Mouse (Mus musculus): ENCODE measurements around the gene Sccpdh. TPM values are rescaled to one million over a fixed set of nuclear protein-coding genes. Genes with fewer than 3 reads are reported as not detected.
"Not testable (repeated sequence)": the region's sequence is repeated elsewhere in the genome, so short reads cannot be mapped to it uniquely, and the experiment has no call there.

Gene Sccpdh
- polyA plus RNA-seq, 1 experiment = 0.57 TPM

DNA sequence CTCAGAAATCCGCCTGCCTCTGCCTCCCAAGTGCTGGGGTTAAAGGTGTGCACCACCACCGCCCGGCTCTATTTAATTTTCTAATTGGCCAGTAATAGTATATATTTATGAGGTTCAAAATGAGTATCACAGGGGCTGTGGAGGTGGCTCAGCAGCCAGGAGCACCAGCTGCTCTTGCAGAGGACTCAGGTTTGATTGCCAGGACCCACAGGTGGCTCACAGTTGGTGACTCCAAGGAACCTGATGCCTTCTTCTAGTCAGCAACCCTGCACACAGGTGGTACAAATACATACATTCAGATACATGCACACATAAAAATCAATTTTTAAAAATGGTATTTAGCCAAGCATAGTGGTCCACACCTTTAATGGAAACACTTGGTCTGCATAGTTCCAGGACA lies 20.0 kb downstream of the Sccpdh start:
- H3K36me3 ChIP-seq (replicated peaks; ENCODE audit: low read length) = no peaks in the 10 kb centered on the region

DNA sequence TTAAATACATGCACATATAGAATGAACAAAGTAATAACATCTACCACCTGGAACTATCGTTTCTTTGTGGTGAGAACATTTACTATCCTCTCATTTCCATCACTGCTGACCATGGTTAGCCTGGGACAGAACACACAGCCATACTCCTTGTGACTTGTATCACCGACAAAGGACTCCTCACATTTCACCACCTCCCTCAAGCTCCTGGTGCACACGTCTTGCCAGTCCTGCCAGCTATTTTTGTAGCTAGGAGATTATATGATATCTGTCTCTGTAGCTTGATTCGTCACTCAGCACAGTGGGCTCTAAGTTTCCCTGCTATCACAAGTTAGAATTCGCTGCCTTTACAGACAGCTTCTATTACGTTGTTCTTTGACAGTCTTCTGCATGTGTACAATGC lies 20.4 kb downstream of the Sccpdh start:
- TF ChIP-seq FLI1 (IDR thresholded peaks at IDR 0.05; ENCODE audit: low read length) = no peak
- TF ChIP-seq GATA1 (IDR thresholded peaks at IDR 0.05; ENCODE audit: borderline replicate concordance, low read length) = no peak
- Histone ChIP-seq H3K4me1 (peaks cover 4% of the 10 kb centered on the region; the same call in 1 of the 2 replicates), H3K9me3 (no peaks in the 10 kb centered on the region), H3K36me3 (replicated peaks; ENCODE audit: low read length) (no peaks in the 10 kb centered on the region), H3K4me3 (replicated peaks) (no peak overlapping the region), H3K27me3 (replicated peaks) (no peaks in the 10 kb centered on the region)

More for the DNA sequence above, 20.0 kb downstream of the Sccpdh start:
- no peak for TF ChIP-seq FLI1 (IDR thresholded peaks at IDR 0.05; ENCODE audit: low read length)
- no peak for TF ChIP-seq GATA1 (IDR thresholded peaks at IDR 0.05; ENCODE audit: borderline replicate concordance, low read length)
- Histone ChIP-seq H3K27me3 (replicated peaks) (no peaks in the 10 kb centered on the region), H3K4me1 (peaks cover 4% of the 10 kb centered on the region; the same call in 1 of the 2 replicates), H3K9me3 (no peaks in the 10 kb centered on the region), H3K4me3 (replicated peaks) (no peak overlapping the region)

DNA sequence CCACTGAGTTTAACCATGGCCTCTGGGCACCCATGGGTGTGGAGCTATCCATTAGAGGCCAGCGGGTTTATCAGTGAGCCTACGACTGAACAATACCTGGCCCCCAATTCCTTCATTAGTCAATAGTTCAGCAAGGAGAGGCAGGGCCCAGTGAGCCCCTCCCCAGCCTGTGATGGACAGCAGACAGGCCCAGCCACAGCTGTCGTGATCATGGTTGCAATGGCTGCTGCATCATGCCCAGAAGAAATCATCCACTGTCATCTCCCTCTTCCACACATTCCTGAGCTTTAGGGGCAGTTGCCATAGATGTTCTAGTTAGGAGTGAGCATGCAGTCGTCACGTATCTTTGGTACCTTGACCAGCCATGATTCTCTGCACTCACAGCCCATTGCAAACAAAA lies 20.9 kb downstream of the Sccpdh start:
- Histone ChIP-seq H3K9me3 (no peaks in the 10 kb centered on the region; the same call in 1 of the 2 replicates), H3K4me3 (replicated peaks) (no peak overlapping the region), H3K4me1 (peaks cover 4% of the 10 kb centered on the region; the same call in 1 of the 2 replicates), H3K27me3 (replicated peaks) (no peaks in the 10 kb centered on the region), H3K36me3 (replicated peaks; ENCODE audit: low read length) (no peaks in the 10 kb centered on the region)
- TF ChIP-seq GATA1 (IDR thresholded peaks at IDR 0.05; ENCODE audit: borderline replicate concordance, low read length) = no peak
- no peak for TF ChIP-seq FLI1 (IDR thresholded peaks at IDR 0.05; ENCODE audit: low read length)

DNA sequence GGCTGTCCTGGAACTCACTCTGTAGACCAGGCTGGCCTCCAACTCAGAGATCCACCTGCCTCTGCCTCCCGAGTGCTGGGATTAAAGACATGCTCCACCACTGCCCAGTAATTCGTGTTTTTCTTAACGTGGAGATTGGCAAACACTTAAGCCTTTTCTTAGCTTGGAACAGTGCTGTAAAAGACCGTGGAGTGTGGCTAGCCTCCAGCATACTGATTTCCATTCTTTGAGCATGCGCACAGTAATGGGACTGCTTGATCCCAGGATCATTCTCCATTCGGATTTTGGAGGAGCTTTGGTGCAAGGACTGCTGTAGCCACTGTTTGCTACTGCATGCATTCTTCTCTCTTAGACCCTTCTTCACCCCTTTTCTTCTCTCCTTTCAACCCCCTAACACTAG lies 21.5 kb downstream of the Sccpdh start:
- H3K4me1 ChIP-seq = peaks cover 4% of the 10 kb centered on the region; the same call in 1 of the 2 replicates
- TF ChIP-seq FLI1 (IDR thresholded peaks at IDR 0.05; ENCODE audit: low read length) (no peak), GATA1 (IDR thresholded peaks at IDR 0.05; ENCODE audit: borderline replicate concordance, low read length) (no peak)
- no peaks in the 10 kb centered on the region for H3K36me3 ChIP-seq (replicated peaks; ENCODE audit: low read length)
- H3K9me3 ChIP-seq = peaks cover 3% of the 10 kb centered on the region; the same call in 1 of the 2 replicates
- H3K27me3 ChIP-seq (replicated peaks) = no peaks in the 10 kb centered on the region
- H3K4me3 ChIP-seq (replicated peaks) = no peak overlapping the region

DNA sequence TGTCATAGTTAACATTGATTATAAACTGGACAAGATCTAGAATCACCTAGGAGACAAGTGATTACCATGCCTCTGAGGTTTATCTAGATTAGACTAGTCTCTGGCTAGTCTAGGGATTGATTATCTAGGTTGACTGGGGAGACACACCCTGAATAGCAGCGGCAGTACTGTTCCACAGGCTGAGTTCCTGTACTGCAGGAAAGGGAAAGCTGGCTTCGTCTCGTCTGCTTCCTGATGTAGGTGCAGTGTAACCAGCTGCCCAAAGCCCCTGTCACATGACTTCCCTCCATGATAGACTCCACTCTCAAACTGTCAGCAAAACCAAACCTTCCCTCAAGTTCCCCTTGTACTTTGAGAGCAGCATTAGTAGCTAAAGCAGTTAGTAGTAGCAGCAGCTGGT lies 36.1 kb downstream of the Sccpdh start:
- H3K27me3 ChIP-seq (replicated peaks) = peaks cover 33% of the 10 kb centered on the region
- no peaks in the 10 kb centered on the region for H3K9me3 ChIP-seq
- peaks cover 14% of the 10 kb centered on the region for H3K4me1 ChIP-seq
- H3K36me3 ChIP-seq (replicated peaks; ENCODE audit: low read length) = no peaks in the 10 kb centered on the region
- TF ChIP-seq GATA1 (IDR thresholded peaks at IDR 0.05; ENCODE audit: borderline replicate concordance, low read length) = no peak
- peak overlapping the region; percentile 72 for H3K4me3 ChIP-seq (replicated peaks)

DNA sequence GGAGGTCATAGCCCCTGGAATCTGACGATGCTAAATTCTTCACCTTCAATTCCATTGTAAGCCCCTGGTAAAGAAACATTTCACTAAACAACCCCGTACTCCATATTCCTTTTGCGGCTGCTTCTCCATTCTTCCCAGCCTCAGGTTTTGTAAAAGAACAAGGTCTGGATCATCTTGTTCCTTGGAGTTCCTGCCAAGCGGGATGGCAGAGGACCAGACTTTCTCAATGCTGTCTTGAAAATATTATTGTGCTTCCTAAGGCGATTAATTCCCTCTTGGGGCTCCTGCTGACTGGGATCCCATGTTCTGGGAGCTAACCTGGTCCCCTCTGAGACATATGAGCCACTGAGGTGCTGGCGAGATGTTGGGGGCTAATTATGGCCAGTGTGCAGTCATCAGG lies 37.1 kb downstream of the Sccpdh start:
- Histone ChIP-seq H3K4me1 (peaks cover 20% of the 10 kb centered on the region), H3K36me3 (replicated peaks; ENCODE audit: low read length) (no peaks in the 10 kb centered on the region), H3K9me3 (no peaks in the 10 kb centered on the region), H3K27me3 (replicated peaks) (peaks cover 29% of the 10 kb centered on the region), H3K4me3 (replicated peaks) (no peak overlapping the region)
- TF ChIP-seq GATA1 (IDR thresholded peaks at IDR 0.05; ENCODE audit: borderline replicate concordance, low read length) (no peak), FLI1 (IDR thresholded peaks at IDR 0.05; ENCODE audit: low read length) (no peak)

DNA sequence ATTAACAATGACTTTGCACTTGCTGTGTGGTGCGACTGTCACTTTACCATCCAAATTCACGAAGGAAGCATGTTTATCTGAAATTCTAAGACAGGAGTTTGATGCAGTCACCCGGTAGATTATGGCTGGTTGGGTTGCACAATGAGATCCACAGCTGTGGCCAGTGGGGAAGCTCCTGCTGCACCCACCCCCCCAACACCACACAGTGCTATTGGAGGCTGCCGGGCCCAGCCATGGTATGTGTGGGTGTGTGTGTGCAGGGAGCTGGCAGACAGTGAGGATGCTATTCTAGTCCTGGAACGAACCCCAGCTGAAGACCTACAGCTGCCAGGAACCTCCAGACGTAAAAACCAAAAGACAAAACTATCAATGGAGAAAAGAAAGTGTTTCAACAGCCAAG lies 41.4 kb downstream of the Sccpdh start:
- no peak for TF ChIP-seq FLI1 (IDR thresholded peaks at IDR 0.05; ENCODE audit: low read length)
- TF ChIP-seq GATA1 (IDR thresholded peaks at IDR 0.05; ENCODE audit: borderline replicate concordance, low read length) = no peak
- Histone ChIP-seq H3K27me3 (replicated peaks) (peaks cover 21% of the 10 kb centered on the region), H3K4me3 (replicated peaks) (no peak overlapping the region), H3K36me3 (replicated peaks; ENCODE audit: low read length) (no peaks in the 10 kb centered on the region), H3K9me3 (peaks cover 3% of the 10 kb centered on the region; the same call in 1 of the 2 replicates), H3K4me1 (peaks cover 20% of the 10 kb centered on the region)

DNA sequence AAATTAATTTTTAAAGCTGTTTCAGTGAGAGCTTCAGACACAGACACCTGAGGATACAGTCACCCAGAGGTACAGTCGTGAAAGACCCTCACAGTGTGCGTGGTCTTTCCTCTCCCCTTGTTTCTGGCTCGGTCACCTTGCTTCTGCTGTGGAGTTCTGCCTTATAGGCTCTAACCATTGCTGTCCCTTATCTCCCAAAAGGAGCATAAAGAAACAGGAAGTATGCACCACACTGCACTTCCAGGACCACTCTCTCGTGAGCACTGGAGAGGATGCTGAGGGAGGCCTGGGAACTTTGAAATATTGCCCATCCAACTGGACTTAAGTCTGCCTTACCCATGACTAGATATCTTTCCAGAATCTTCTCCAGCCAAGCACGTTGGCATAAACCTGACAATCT lies 42.7 kb downstream of the Sccpdh start:
- H3K36me3 ChIP-seq (replicated peaks; ENCODE audit: low read length) = no peaks in the 10 kb centered on the region
- no peak overlapping the region for H3K4me3 ChIP-seq (replicated peaks)
- H3K9me3 ChIP-seq = peaks cover 3% of the 10 kb centered on the region; the same call in 1 of the 2 replicates
- TF ChIP-seq GATA1 (IDR thresholded peaks at IDR 0.05; ENCODE audit: borderline replicate concordance, low read length) = no peak
- TF ChIP-seq FLI1 (IDR thresholded peaks at IDR 0.05; ENCODE audit: low read length) = no peak
- peaks cover 18% of the 10 kb centered on the region for H3K27me3 ChIP-seq (replicated peaks)
- peaks cover 18% of the 10 kb centered on the region for H3K4me1 ChIP-seq

DNA sequence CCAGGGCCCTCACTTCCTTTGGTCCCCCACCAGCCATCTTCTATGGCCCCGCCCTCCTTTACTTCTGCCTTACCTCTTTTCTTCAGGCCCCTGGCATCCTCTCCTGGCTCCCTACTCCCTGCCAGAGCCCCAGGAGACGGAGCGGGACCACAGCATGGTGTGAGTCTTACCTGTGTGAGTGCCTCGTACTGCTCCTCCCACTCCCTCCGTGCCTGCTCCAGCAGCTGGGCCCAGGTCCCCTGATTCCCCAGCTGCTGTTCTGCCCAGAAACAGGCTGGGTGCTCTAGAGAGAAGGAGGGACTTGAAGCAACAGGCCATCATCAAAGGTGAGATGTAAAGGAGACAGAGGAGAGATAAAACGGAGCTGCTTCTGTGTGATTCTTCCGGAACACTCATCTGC lies 44.6 kb downstream of the Sccpdh start:
- TF ChIP-seq GATA1 (IDR thresholded peaks at IDR 0.05; ENCODE audit: borderline replicate concordance, low read length) = no peak
- no peak for TF ChIP-seq FLI1 (IDR thresholded peaks at IDR 0.05; ENCODE audit: low read length)
- H3K27me3 ChIP-seq (replicated peaks) = peaks cover 13% of the 10 kb centered on the region
- H3K36me3 ChIP-seq (replicated peaks; ENCODE audit: low read length) = no peaks in the 10 kb centered on the region
- no peak overlapping the region for H3K4me3 ChIP-seq (replicated peaks)
- peaks cover 3% of the 10 kb centered on the region; the same call in 1 of the 2 replicates for H3K9me3 ChIP-seq
- peaks cover 20% of the 10 kb centered on the region for H3K4me1 ChIP-seq

DNA sequence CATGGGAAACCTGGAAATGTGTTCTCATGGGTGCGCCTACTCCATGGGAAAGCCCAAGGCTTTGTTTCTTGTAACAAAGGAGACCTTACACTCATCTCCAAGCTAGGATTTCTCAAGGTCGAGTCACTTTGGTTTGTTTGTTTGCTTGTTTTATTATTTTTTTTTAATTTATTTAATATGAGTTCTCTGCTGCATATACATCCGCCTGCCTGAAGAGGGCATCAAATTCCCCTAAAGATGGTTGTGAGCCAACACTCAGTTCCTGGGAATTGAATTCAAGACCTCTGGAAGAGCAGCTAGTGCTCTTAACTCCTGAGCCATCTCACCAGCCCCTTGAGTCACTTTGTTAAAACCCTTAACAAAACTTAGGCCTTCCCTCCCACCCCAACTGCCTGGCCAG lies 45.4 kb downstream of the Sccpdh start:
- peaks cover 3% of the 10 kb centered on the region; the same call in 1 of the 2 replicates for H3K9me3 ChIP-seq
- peaks cover 20% of the 10 kb centered on the region for H3K4me1 ChIP-seq
- no peak overlapping the region for H3K4me3 ChIP-seq (replicated peaks)
- TF ChIP-seq GATA1 (IDR thresholded peaks at IDR 0.05; ENCODE audit: borderline replicate concordance, low read length) (no peak), FLI1 (IDR thresholded peaks at IDR 0.05; ENCODE audit: low read length) (no peak)
- H3K27me3 ChIP-seq (replicated peaks) = peaks cover 10% of the 10 kb centered on the region
- H3K36me3 ChIP-seq (replicated peaks; ENCODE audit: low read length) = no peaks in the 10 kb centered on the region

DNA sequence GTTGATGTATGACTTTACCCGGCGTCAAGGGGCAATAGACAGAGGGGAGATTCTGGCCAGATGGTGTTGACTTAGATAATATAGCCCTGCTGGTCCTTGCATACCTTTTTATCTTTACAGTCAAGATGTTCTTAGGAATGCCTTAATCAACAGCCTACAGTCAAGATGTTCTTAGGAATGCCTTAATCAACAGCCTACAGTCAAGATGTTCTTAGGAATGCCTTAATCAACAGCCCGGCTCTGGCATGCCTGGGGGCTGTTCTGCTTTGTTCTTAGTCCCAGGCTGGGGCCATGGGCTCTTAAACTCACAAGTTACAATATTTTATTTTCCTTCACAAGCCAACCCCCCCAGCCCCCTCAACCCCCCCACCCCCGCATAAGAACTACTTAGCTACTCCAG lies 47.3 kb downstream of the Sccpdh start:
- not testable (repeated sequence) for H3K36me3 ChIP-seq (replicated peaks; ENCODE audit: low read length); H3K4me3 ChIP-seq (replicated peaks); H3K9me3 ChIP-seq; H3K27me3 ChIP-seq (replicated peaks); H3K4me1 ChIP-seq
